Mouse (Mus musculus) activated CD4-positive, CD25-positive, alpha-beta regulatory T cell, adult 9 weeks (primary cell): ENCODE measurements around the gene Olfr970. TPM values are rescaled to one million over a fixed set of nuclear protein-coding genes. Genes with fewer than 3 reads are reported as not detected.

Source experiments
- polyA plus RNA-seq: library from polyadenylated mRNA; unstranded; fragments of 100-300 nt; shearing (Covaris generic); gene quantifications from one replicate; pipeline ENCODE4 v1.2.1, GENCODE M21; 2017

Gene Olfr970
- not detected for polyA plus RNA-seq

GRCm38 (mm10) chr9:39808560-39808959, at the start of gene Olfr970:
TSS of gene Olfr970 (plus strand) at chr9:39808860.

GRCm38 (mm10) chr9:39783153-39783552, 25.5 kb upstream of the Olfr970 start, which contains the start of gene Olfr968:
TSS of gene Olfr968 (minus strand) at chr9:39783253.

GRCm38 (mm10) chr9:39790558-39790957, 18.1 kb upstream of the Olfr970 start, which contains the start of gene Olfr969:
TSS of gene Olfr969 (plus strand) at chr9:39790945.

DNA sequence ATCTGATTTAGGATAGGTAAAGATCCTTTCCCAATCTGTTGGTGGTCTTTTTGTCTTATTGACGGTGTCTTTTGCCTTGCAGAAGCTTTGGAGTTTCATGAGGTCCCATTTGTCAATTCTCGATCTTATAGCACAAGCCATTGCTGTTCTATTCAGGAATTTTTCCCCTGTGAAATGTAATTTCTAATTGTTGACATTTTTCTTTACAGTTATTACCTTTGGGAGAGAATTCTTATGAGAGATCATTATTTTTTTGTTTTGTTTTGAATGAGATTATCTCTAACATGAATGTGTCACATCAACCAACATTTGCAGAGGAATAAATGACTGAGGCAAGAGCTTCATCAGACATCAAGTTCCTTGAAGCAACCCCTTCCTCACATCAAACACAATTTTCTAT, 27.9 kb downstream of the Olfr970 start, which contains the start of gene Olfr971:
Olfr971 (plus strand) TSS at position 301 of the 400 bp plus-strand sequence.

DNA sequence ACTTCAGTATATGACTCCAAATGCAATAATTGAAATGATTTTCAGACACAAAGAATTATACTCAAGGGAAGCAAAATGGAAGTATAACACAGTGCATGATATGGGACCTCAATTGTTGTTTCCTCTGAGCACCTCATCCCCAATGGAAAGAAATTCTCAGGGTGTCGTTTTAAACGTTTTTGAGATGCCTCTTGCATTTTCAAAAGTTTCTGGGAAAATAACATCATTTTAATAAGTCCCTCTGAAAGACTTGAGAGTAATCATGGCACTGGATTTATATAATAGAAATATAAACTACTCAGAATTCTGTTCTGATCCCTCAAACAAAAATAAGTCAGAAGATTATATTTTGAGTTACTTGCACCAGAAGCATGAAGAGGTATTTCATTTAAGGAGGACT, 57.5 kb downstream of the Olfr970 start, which contains the start of gene Olfr972:
Olfr972 (plus strand) TSS at position 301 of the 400 bp plus-strand sequence.

Other genes with a start within 250 kb of the Olfr970 start
- gene Olfr959, start 233.3 kb upstream of the Olfr970 start, polyA plus RNA-seq, result not detected
- not detected for gene AW551984, start 204.5 kb upstream of the Olfr970 start, polyA plus RNA-seq
- gene Olfr148, start 198.2 kb upstream of the Olfr970 start, polyA plus RNA-seq, result not detected
- gene Olfr960, start 187.5 kb upstream of the Olfr970 start, polyA plus RNA-seq, result not detected
- gene Olfr961, start 163.8 kb upstream of the Olfr970 start, polyA plus RNA-seq, result not detected
- gene Olfr963, start 141.7 kb upstream of the Olfr970 start, polyA plus RNA-seq, result not detected
- gene Olfr149, start 101.7 kb upstream of the Olfr970 start, polyA plus RNA-seq, result not detected
- gene Olfr965, start 97.5 kb upstream of the Olfr970 start, polyA plus RNA-seq, result not detected
- not detected for gene Olfr150, start 77.9 kb upstream of the Olfr970 start, polyA plus RNA-seq
- not detected for gene Olfr967, start 62.6 kb upstream of the Olfr970 start, polyA plus RNA-seq
- gene Olfr968, start 25.6 kb upstream of the Olfr970 start, polyA plus RNA-seq, result not detected
- not detected for gene Olfr969, start 17.9 kb upstream of the Olfr970 start, polyA plus RNA-seq
- gene Olfr971, start 28.0 kb downstream of the Olfr970 start, polyA plus RNA-seq, result not detected
- not detected for gene Olfr972, start 57.6 kb downstream of the Olfr970 start, polyA plus RNA-seq
- gene Olfr229, start 98.5 kb downstream of the Olfr970 start, polyA plus RNA-seq, result not detected
- not detected for gene Olfr974, start 128.6 kb downstream of the Olfr970 start, polyA plus RNA-seq
- gene Olfr975, start 143.2 kb downstream of the Olfr970 start, polyA plus RNA-seq, result not detected
- not detected for gene Olfr976, start 152.3 kb downstream of the Olfr970 start, polyA plus RNA-seq
- gene Olfr978, start 183.3 kb downstream of the Olfr970 start, polyA plus RNA-seq, result not detected
- gene Olfr979, start 194.6 kb downstream of the Olfr970 start, polyA plus RNA-seq, result not detected
- not detected for gene Olfr980, start 200.7 kb downstream of the Olfr970 start, polyA plus RNA-seq
- gene Olfr981, start 212.6 kb downstream of the Olfr970 start, polyA plus RNA-seq, result not detected